Mouse (Mus musculus) splenic B cell, adult 2 months (primary cell): Measurements from ENCODE around the gene Ide.

ENCODE experiments used
- DNase-seq: peaks from one replicate; pipeline ENCODE4 v3.0.0-alpha.2; 2011; ENCODE audit warnings: low read depth, low spot score
- H3K27me3 ChIP-seq: 2 replicates; pipeline ENCODE4 v1.6.1; 2012; ENCODE audit warnings: mild to moderate bottlenecking, low read length, moderate library complexity, mixed read lengths; ENCODE audit not compliant: control insufficient read depth, poor library complexity, insufficient read depth, severe bottlenecking
- H3K36me3 ChIP-seq: 2 replicates; pipeline ENCODE4 v1.6.1; 2012; ENCODE audit warnings: mild to moderate bottlenecking, low read length, moderate library complexity, mixed read lengths; ENCODE audit not compliant: control insufficient read depth, poor library complexity, insufficient read depth, severe bottlenecking

The Ide gene

DNA sequence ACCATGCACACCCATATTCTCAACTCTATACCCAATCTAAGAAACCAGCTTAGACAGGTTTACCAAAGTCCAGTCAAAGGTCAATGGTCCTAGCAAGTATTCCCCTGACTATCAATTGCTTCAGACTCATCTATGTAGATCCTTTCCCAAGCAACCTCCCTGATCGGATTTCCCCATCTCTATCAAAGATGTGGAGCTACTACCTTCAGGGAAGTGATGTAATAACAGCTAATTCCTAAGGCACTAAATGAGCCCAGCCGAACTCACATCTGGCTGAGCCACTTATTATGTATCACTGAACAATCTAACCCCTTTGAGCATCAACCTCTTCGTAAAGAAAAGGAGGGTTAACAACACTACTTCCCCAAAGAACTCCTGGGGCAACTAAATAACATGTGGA is 15.1 kb upstream of the Ide start:
- no peaks in the 10 kb centered on the region for H3K27me3 ChIP-seq
- DNase-seq = no peak
- H3K36me3 ChIP-seq = peaks cover 3% of the 10 kb centered on the region

- Histone ChIP-seq H3K27me3 (no peaks in the 10 kb centered on the region), H3K36me3 (peaks cover 3% of the 10 kb centered on the region)
- DNase-seq = no peak
Observed at GRCm38 (mm10) chr19:37348952-37349351, 11.3 kb upstream of the Ide start.

DNA sequence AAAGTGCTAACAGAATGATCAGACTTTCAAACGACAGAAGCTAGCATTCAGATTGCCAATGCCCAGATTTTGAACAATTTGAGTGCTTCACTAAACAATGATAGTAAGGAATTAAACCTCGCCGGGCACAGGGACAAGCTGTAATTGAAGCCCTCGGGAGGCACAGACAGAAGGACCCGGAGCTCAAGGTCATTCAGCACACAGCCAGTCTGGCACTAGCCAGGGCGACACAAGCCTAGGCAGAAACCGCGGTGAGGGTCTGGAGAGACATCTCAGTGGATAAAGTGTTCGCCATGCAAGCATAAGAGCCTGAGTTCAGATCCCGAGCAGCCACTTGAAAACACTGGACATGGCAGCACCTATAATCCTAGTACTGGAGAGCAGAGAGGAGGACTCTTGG is 10.7 kb upstream of the Ide start:
- Histone ChIP-seq H3K36me3 (peaks cover 3% of the 10 kb centered on the region), H3K27me3 (no peaks in the 10 kb centered on the region)
- DNase-seq = no peak

GRCm38 (mm10) chr19:37346258-37346657 is 8.6 kb upstream of the Ide start:
- no peak for DNase-seq
- Histone ChIP-seq H3K36me3 (no peaks in the 10 kb centered on the region), H3K27me3 (no peaks in the 10 kb centered on the region)

- Histone ChIP-seq H3K27me3 (no peaks in the 10 kb centered on the region), H3K36me3 (no peaks in the 10 kb centered on the region)
- DNase-seq = no peak
Observed at GRCm38 (mm10) chr19:37343899-37344298, 6.2 kb upstream of the Ide start.

GRCm38 (mm10) chr19:37340931-37341330 is 3.3 kb upstream of the Ide start:
- Histone ChIP-seq H3K36me3 (no peaks in the 10 kb centered on the region), H3K27me3 (no peaks in the 10 kb centered on the region)
- DNase-seq = no peak

- Histone ChIP-seq H3K27me3 (no peaks in the 10 kb centered on the region), H3K36me3 (no peaks in the 10 kb centered on the region)
- no peak for DNase-seq
Observed at GRCm38 (mm10) chr19:37340495-37340894, 2.8 kb upstream of the Ide start.

- H3K36me3 ChIP-seq = no peaks in the 10 kb centered on the region; the same call in 1 of the 2 replicates
- no peak for DNase-seq
- H3K27me3 ChIP-seq = no peaks in the 10 kb centered on the region
Observed at GRCm38 (mm10) chr19:37335392-37335791, 2.3 kb downstream of the Ide start.

DNA sequence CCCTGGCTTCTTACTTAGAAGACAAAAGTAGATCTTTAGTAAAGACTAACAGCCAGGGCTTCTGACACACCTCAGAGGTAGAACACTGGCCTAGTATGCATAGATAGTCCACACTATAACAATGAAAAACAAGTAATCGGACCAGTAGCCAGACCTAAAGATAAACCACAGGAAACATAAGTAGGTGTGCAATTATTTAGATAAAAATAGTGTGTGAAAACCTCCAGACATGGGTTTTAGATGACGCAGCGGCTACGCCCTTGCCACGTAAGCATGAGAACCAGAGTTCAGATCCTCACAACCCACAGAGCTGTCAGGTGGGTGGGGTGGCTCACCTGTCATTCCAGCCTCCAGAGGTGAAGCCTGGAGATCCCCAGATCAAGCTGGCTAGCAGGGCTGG is 4.3 kb downstream of the Ide start:
- peaks cover 6% of the 10 kb centered on the region; the same call in 1 of the 2 replicates for H3K36me3 ChIP-seq
- no peaks in the 10 kb centered on the region for H3K27me3 ChIP-seq
- DNase-seq = no peak

DNA sequence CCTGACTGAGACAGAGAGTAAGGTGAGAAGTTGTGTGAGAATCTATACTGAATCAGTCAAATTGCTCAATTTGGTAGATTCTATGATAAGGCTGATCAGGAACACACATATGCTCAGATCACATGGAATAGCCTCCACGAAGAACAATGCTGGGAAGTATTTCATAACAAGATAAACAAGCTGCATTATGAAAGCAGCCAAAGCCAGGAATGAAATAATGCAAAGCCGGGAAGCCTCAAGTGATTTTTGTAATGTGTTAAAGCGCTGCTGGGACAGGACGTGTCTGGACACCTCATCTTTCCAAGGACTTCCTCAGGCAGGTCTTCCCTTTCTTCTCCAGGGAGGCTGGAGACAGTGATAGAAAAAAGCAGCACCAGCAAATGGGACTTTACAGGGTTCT is 4.9 kb downstream of the Ide start:
- Histone ChIP-seq H3K36me3 (peaks cover 6% of the 10 kb centered on the region; the same call in 1 of the 2 replicates), H3K27me3 (no peaks in the 10 kb centered on the region)
- DNase-seq = no peak

DNA sequence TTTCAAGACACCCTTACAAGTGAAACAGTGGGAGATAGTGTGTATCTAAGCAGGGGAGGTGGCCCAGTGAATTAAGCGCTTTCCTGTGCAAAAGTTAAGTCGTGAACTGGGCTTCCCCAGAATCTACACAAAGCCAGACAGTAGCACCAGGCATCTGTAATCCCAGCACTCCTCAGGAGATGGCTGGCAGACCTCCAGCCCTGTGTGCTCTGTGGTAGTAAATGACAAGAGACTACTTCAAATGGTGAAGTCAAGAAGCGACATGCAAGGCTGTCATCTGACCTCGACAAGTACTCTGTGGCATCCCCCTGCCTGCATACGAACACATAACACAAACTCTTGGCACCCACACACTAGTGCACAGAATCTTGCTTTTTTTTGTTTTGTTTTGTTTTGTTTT is 10.4 kb downstream of the Ide start:
- no peak for DNase-seq
- peaks cover 6% of the 10 kb centered on the region; the same call in 1 of the 2 replicates for H3K36me3 ChIP-seq

DNA sequence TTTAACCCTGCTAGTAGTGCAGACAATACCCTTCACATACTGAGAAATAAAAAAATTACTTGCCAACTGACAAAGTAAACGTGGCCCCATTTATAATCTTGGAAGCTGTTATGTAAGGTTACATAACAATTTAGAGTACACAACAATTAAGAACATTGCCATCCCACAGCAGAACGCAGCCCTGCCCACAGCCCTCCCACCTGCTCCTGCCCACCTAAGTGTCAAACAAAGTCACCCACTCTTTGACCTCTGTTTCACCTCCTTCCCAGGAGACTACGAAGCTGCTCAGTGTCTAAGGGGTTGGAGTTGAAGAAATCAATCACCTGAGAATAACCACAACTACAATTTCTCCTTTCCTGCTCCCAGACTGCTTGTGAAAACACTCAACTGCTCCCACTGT is 14.1 kb downstream of the Ide start:
- H3K36me3 ChIP-seq = no peaks in the 10 kb centered on the region
- DNase-seq = no peak
- no peaks in the 10 kb centered on the region for H3K27me3 ChIP-seq

More for the DNA sequence above, 10.4 kb downstream of the Ide start:
- H3K27me3 ChIP-seq = no peaks in the 10 kb centered on the region

GRCm38 (mm10) chr19:37320802-37321619 is 16.6 kb downstream of the Ide start:
- Histone ChIP-seq H3K27me3 (no peaks in the 10 kb centered on the region), H3K36me3 (no peaks in the 10 kb centered on the region)
- no peak for DNase-seq

DNA sequence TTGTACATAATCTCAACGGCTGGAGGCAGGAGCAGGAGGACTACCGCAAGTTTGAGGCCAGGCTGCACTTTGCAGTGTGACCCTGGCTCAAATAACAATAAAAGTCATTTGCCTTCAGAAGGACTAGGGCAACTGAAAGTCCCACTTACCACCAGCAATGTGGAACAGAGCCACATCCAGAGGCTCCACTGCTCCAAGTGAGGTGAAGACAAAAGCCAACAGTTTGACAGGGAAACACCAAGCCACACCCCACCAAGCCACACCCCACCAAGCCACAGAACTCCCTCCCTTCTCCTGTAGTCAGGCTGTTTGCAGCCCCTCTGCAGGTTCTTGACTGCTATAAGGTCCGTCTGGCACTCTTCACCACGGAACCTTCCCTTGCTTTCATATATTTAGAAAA is 20.3 kb downstream of the Ide start:
- H3K27me3 ChIP-seq = no peaks in the 10 kb centered on the region
- no peak for DNase-seq
- H3K36me3 ChIP-seq = peaks cover 2% of the 10 kb centered on the region; the same call in 1 of the 2 replicates

DNA sequence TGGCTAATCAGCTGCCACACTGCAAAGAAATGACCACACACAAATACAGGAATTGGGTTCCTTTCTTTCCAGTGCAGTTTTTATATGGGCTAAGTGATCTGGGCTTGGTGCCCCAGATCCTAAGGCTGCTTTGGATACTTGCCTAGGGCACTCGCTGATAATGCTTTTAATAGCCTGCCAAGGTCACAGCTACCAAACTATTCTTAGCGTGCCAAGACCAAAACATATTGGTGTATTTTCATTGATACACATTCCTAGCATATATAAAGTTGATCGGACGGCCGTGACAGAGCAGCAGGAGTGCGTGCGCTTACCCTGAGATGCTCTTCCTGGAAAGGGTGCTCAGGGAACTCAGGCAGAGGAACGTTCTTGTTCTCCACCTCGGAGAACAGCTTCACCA is 22.6 kb downstream of the Ide start:
- Histone ChIP-seq H3K27me3 (no peaks in the 10 kb centered on the region), H3K36me3 (peaks cover 2% of the 10 kb centered on the region; the same call in 1 of the 2 replicates)
- DNase-seq = no peak

DNA sequence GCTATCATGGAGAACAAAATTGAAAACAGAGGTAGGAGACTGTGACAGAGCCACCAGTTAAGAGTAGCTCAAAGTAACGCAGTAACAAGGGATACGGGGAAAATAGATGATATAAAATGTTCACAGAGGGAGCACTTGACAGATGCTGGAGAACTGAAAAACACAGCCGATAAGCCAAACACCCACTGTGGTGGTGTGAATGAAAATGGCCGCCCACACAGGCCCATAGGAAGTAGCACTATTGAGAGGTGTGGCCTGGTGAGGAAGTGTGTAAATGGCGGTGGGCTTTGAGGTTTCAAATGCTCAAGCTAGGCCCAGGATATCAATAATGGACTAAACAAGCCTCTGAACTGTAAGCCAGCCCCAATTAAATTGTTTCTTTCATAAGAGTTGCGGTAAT is 26.2 kb downstream of the Ide start:
- no peak for DNase-seq
- no peaks in the 10 kb centered on the region for H3K27me3 ChIP-seq
- H3K36me3 ChIP-seq = peaks cover 5% of the 10 kb centered on the region; the same call in 1 of the 2 replicates
